Mouse (Mus musculus): ENCODE measurements around the gene Dpp4. TPM values are rescaled to one million over a fixed set of nuclear protein-coding genes. Genes with fewer than 3 reads are reported as not detected.
A peak's percentile ranks its signal among the peaks of the same experiment; 100 is the strongest.

Dpp4 gene
- polyA plus RNA-seq, 1 experiment from 2014 or later: 0.35 TPM

DNA sequence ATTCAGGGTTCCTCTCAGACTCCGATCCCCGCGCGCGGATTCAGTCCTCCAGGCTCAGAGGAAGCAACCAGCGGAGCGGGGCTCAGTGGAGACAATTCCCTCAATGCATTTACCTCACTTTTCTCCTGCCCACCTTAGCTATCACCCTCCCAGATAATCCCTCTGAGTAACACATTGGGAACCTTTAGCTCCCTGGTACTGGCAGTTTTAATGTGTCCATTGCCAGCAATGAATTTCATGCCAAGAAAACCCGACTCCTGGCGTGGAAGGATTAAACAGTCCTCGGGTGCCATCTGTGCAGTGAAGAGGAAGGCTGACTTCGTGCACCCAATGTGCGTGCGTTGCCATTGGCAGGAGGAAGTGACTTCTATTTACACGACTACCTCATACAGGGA is 70.3 kb downstream of the Dpp4 start:
- Histone ChIP-seq H3K36me3 (no peaks in the 10 kb centered on the region), H3K27me3 (ENCODE audit: insufficient read depth, poor library complexity, severe bottlenecking) (no peaks in the 10 kb centered on the region), H3K4me3 (peak overlapping the region; percentile 23), H3K27ac (no peak overlapping the region), H3K4me1 (replicated peaks) (peaks cover 6% of the 10 kb centered on the region), H3K9me3 (no peaks in the 10 kb centered on the region)
- 26% methylated on average over 14 of the region's 14 CpGs for WGBS
- peak; percentile 6 for DNase-seq (ENCODE audit: low spot score)

DNA sequence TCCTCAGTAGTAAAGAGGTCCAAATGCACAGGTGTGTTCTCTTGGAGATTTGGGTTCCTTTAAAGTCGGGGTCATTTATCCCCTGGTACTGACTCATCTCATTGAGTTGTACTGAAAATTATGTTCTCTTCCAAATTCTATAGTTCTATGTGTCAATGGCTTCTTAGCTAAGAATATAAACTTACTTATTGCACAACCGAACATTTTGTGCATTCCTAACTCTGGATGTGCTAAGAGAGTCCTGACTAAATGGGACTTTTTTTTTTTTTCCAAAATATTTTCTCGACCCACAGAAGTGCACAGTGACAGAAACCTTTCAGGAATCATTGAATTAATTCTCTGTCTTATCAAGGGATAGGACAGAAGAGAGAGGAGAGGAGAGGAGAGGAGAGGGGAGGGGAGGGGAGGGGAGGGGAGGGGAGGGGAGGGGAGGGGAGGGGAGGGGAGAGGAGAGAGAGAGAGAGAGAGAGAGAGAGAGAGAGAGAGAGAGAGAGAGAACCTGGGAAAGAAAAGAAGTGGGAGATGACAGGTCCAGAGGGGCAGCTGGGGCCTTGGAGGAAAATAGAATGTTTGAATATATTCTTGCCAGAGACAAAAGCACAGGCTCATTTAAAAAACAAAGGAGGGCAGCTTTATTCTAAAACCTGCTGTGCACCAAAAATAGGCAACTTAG is 70.8 kb downstream of the Dpp4 start:
- H3K4me3 ChIP-seq: peak overlapping the region; percentile 23

DNA sequence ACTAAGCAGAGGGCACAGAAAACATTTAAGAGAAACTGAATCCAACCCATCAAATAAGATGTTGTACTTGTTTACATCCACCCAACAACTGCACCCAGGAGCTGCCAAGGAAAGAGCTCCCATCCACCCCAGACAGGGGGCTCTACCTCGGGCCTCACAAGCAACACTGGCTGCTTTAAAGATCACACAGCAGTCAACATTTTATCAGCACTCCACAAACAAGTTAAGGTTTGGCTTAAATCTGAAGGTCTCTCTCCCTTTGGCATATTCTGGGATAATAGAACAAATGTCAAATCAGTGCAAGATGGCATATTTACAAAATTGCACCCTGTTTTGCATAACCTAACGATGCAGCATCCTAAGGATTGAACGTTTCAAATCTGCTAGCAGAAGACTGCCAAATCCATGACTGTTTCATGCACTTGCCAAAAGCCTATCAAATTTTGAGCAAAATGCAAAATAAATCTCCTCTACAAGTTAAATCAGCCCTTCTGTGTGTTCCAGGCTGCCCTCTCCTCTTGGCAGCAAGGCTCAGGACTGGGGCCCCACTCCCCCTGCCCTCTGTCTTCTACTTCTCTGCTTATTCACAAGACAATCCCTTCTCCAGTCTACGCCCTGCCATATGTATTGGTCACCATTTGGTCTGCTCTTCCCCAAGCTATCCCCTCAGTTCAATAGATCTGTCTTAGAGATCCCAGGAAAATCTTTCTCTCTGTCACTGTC is 72.6 kb downstream of the Dpp4 start:
- DNase-seq (ENCODE audit: low spot score): no peak
- no peak overlapping the region for H3K27ac ChIP-seq
- H3K36me3 ChIP-seq: no peaks in the 10 kb centered on the region
- WGBS: 84% methylated on average over 4 of the region's 4 CpGs
- no peaks in the 10 kb centered on the region for H3K27me3 ChIP-seq (ENCODE audit: insufficient read depth, poor library complexity, severe bottlenecking)
- no peak overlapping the region for H3K4me3 ChIP-seq
- H3K4me1 ChIP-seq (replicated peaks): peaks cover 6% of the 10 kb centered on the region
- no peaks in the 10 kb centered on the region for H3K9me3 ChIP-seq

More for the DNA sequence above, 70.8 kb downstream of the Dpp4 start:
- no peak overlapping the region for H3K27ac ChIP-seq
- 79% methylated on average over 3 of the region's 3 CpGs for WGBS
- H3K9me3 ChIP-seq: no peaks in the 10 kb centered on the region
- no peaks in the 10 kb centered on the region for H3K27me3 ChIP-seq (ENCODE audit: insufficient read depth, poor library complexity, severe bottlenecking)
- no peaks in the 10 kb centered on the region for H3K36me3 ChIP-seq
- no peak for DNase-seq (ENCODE audit: low spot score)
- H3K4me1 ChIP-seq (replicated peaks): peaks cover 6% of the 10 kb centered on the region

DNA sequence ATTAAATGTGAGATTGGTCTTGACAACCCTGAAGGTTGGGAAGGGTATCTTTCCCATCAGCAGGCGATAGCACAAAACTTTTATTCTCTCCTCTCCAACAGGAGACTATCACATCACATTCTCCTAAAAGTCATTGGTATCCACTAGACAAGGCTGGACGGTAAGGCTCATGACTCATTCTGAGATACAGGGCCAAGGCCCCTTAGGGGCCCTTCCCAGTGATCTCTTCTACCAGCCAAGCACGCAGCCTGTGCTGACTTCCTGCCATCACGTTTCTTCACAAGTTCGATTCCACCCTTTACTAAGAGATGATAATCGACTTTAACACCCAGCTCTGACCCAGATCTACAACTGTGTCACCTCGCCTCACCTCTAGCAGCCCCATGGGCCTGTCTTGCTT is 74.9 kb downstream of the Dpp4 start:
- Histone ChIP-seq H3K4me1 (replicated peaks) (peaks cover 6% of the 10 kb centered on the region), H3K27ac (no peak overlapping the region), H3K9me3 (no peaks in the 10 kb centered on the region), H3K36me3 (no peaks in the 10 kb centered on the region), H3K27me3 (ENCODE audit: insufficient read depth, poor library complexity, severe bottlenecking) (no peaks in the 10 kb centered on the region), H3K4me3 (no peak overlapping the region)
- 87% methylated on average over 7 of the region's 7 CpGs for WGBS
- DNase-seq (ENCODE audit: low spot score): no peak

DNA sequence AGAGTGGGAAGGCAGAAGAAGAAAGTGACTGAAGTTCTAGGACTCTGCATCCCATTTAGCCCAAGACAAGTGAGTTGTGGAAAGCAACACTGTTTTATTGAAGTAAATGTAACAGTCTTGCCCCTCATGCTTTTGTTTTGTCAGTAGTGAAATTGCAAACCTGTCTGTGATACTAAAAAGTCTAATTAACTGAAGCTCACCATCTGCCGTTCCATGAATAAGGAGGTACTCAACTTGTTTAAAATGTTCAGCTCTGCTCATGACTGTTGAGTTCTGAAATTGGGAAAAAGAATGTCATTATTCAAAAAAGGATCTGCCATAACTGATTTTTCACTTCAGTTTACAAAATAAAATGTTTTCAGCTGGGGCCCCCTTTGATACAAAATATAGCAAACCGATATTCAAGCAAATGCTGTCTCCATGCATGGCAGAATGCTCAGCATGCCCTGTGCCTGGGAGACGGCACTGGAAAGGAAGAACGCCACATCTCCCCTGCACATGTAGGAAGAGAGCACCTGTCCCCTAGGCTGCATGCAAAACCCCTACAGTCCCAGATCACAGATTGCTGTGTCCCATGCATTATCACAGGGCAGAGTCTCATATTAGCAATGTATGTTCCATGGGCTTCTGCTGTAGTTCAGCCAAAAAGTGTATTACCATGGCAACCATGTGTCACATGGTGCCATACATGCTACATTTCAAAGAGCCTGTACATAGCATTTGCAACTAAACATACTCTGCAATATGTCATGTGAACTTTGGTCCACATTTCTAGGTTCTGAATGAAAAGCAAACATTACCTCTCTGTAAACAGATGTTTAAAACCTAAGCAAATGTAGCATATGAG is 77.4 kb downstream of the Dpp4 start:
- H3K4me3 ChIP-seq: no peak overlapping the region
- H3K36me3 ChIP-seq: no peaks in the 10 kb centered on the region
- H3K9me3 ChIP-seq: no peaks in the 10 kb centered on the region
- no peaks in the 10 kb centered on the region for H3K4me1 ChIP-seq (replicated peaks)
- DNase-seq (ENCODE audit: low spot score): no peak
- 91% methylated on average over 4 of the region's 4 CpGs for WGBS
- no peaks in the 10 kb centered on the region for H3K27me3 ChIP-seq (ENCODE audit: insufficient read depth, poor library complexity, severe bottlenecking)
- H3K27ac ChIP-seq: no peak overlapping the region

DNA sequence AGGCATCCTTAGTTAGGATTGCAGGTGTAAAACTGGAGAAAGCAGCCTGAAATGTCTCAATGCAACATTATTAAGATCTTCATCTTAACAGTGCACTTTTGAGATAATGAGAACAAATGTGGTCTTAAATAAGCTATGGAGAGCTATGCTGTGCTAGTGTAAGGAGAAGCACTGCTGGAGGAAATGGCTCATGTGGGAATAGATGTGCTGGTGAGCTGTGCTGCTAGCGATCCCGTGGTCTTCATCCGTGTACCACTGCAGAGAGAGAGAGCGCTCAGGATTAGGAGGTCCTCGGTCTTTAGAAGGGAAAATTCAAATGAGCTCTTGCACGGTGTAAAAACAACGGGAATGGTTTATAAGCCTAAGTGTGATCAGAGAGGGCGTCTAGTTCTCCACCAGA is 79.6 kb downstream of the Dpp4 start:
- Histone ChIP-seq H3K9me3 (no peaks in the 10 kb centered on the region), H3K36me3 (no peaks in the 10 kb centered on the region), H3K4me1 (replicated peaks) (no peaks in the 10 kb centered on the region), H3K4me3 (no peak overlapping the region), H3K27me3 (ENCODE audit: insufficient read depth, poor library complexity, severe bottlenecking) (no peaks in the 10 kb centered on the region), H3K27ac (no peak overlapping the region)
- no peak for DNase-seq (ENCODE audit: low spot score)
- 81% methylated on average over 8 of the region's 8 CpGs for WGBS

GRCm38 (mm10) chr2:62331913-62332312 is 80.1 kb downstream of the Dpp4 start:
- Histone ChIP-seq H3K27ac (no peak overlapping the region), H3K36me3 (no peaks in the 10 kb centered on the region), H3K27me3 (ENCODE audit: insufficient read depth, poor library complexity, severe bottlenecking) (no peaks in the 10 kb centered on the region), H3K4me1 (replicated peaks) (no peaks in the 10 kb centered on the region), H3K9me3 (no peaks in the 10 kb centered on the region), H3K4me3 (no peak overlapping the region)
- no peak for DNase-seq (ENCODE audit: low spot score)
- 72% methylated on average over 4 of the region's 4 CpGs for WGBS

DNA sequence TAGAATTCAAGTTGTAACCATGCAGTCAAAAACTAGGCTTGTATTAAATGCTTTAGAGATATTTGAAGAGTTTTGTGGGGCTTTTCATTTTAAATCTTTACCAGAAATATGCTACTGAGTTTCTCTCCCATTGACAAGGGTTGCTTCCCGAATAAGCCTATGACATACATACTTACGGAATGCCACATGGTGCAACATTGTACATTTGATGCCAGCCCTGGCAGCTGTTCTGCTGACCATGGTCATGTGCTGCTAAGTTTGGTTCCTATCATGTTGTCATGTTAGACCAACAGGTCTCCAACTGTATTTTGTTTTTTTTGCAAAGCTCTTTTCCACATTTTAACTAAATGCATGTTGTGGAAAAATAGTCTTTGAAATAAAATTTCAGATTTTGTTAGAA is 86.6 kb downstream of the Dpp4 start:
- Histone ChIP-seq H3K27me3 (ENCODE audit: insufficient read depth, poor library complexity, severe bottlenecking) (no peaks in the 10 kb centered on the region), H3K9me3 (no peaks in the 10 kb centered on the region), H3K4me3 (no peak overlapping the region), H3K36me3 (no peaks in the 10 kb centered on the region), H3K27ac (no peak overlapping the region), H3K4me1 (replicated peaks) (no peaks in the 10 kb centered on the region)
- WGBS: 93% methylated on average over 2 of the region's 2 CpGs
- DNase-seq (ENCODE audit: low spot score): no peak

DNA sequence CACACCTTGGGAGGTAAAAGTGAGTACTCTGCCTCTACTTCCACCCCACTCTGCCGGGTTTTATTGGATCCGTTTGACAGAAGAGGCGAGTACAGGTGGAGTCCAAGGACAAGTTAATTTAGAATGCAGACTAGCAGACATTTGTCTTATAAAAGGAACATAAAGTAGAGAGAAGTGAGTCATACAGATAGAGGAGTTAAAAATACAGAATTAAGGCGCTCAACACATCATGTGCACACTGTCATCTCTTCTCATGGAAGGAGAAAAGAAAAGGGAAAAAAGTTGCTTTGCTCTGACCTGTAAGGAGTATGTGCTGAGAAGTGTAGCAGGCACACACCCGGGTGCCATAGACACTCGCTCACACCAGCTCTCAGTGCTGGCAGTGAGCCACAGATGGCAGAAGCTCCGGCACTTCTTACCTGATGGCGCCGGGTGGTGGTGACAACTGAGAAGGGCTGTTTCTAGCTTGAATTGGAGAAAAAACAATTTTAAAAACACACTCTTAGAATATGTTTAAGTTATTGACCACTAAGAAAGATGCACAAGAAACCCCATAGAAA is 88.9 kb downstream of the Dpp4 start:
- Histone ChIP-seq H3K27ac (no peak overlapping the region), H3K4me3 (no peak overlapping the region), H3K36me3 (no peaks in the 10 kb centered on the region), H3K9me3 (no peaks in the 10 kb centered on the region), H3K4me1 (replicated peaks) (no peaks in the 10 kb centered on the region), H3K27me3 (ENCODE audit: insufficient read depth, poor library complexity, severe bottlenecking) (no peaks in the 10 kb centered on the region)
- WGBS: 89% methylated on average over 9 of the region's 9 CpGs
- DNase-seq (ENCODE audit: low spot score): no peak

DNA sequence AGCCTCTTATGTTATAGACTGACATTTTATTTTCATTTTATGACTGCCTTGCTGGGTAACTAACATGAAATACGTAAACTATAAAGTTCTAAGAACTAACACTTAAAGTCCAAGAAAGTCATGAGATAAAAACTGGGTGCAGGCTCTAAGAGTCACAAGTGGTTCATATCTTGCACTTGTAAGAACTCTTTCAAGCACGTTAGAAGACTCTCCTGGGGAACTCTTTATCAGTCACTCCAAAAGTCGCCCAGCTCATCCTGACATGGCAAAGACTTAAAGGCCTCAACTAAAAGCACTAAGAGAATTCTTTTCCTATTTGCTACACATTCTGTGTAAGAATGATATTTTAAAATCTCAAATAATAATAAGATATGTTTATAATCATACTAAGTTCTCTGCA is 92.5 kb downstream of the Dpp4 start:
- H3K4me3 ChIP-seq: no peak overlapping the region
- no peaks in the 10 kb centered on the region for H3K27me3 ChIP-seq (ENCODE audit: insufficient read depth, poor library complexity, severe bottlenecking)
- H3K27ac ChIP-seq: no peak overlapping the region
- WGBS: 91% methylated on average over 3 of the region's 3 CpGs
- H3K9me3 ChIP-seq: no peaks in the 10 kb centered on the region
- H3K36me3 ChIP-seq: no peaks in the 10 kb centered on the region
- no peaks in the 10 kb centered on the region for H3K4me1 ChIP-seq (replicated peaks)
- DNase-seq (ENCODE audit: low spot score): no peak

DNA sequence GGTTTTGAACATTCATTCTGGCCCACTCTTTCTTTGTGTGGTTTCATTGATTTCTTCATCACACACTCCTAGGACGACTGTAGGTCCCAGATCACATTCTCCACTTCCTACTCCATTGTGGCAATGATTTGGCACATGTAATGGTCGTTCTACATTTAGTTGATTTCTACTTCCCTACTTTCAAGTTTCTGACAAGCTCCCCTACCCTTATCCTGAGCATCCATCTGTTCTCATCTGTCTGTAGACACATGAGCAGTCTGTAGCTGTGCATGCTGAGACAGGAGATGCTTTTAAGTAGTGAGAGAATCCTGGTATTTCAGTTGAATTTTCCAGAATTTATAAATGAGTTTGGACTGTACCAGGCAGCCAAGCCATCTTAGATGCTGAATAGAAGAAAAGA is 95.1 kb downstream of the Dpp4 start:
- DNase-seq (ENCODE audit: low spot score): no peak
- no peaks in the 10 kb centered on the region for H3K4me1 ChIP-seq (replicated peaks)
- 77% methylated on average over 2 of the region's 2 CpGs for WGBS
- H3K9me3 ChIP-seq: no peaks in the 10 kb centered on the region
- no peaks in the 10 kb centered on the region for H3K36me3 ChIP-seq
- no peaks in the 10 kb centered on the region for H3K27me3 ChIP-seq (ENCODE audit: insufficient read depth, poor library complexity, severe bottlenecking)
- H3K27ac ChIP-seq: no peak overlapping the region
- H3K4me3 ChIP-seq: no peak overlapping the region

DNA sequence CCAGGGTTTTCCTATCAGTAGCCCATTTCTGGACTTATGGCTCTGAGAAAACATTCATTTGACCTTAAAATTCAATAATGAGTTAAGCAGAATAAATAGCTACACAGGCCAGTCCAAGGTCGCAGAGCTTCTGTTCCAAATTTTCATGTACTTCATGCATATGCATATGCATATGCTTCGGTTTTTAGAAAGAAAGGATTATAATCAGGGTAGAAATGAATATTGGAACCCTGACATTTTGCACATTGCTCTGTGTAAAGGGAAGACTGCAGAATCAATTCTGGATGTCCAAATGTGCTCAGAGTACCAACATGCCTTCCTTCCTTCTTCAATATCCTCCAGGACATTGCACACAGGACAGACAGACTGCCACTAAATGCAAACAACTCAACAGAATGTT is 104.6 kb downstream of the Dpp4 start:
- Histone ChIP-seq H3K4me3 (no peak overlapping the region), H3K27me3 (ENCODE audit: insufficient read depth, poor library complexity, severe bottlenecking) (no peaks in the 10 kb centered on the region), H3K4me1 (replicated peaks) (no peaks in the 10 kb centered on the region), H3K27ac (no peak overlapping the region), H3K9me3 (no peaks in the 10 kb centered on the region), H3K36me3 (no peaks in the 10 kb centered on the region)
- 89% methylated on average over 2 of the region's 2 CpGs for WGBS
- no peak for DNase-seq (ENCODE audit: low spot score)

DNA sequence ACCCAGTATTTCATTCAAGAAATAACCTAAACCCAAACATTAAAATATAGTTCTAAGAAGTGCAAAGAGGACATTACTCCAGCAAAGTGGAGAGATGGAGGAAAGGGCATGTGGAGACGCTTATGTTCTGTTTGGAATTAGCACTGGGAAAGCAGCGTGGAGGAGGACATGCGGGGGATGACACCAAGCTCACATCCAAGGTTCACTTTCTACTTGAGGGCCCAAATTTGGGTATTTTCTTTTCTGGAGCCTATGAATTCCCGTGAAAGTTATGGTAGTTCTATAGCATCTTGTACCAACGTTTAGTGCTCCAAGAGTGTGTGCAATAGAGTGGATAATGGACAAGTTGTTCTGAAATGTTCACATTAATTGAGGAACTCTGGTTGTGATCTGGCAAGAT is 105.1 kb downstream of the Dpp4 start:
- WGBS: 91% methylated on average over 5 of the region's 5 CpGs
- Histone ChIP-seq H3K4me1 (replicated peaks) (no peaks in the 10 kb centered on the region), H3K27ac (no peak overlapping the region), H3K4me3 (no peak overlapping the region), H3K27me3 (ENCODE audit: insufficient read depth, poor library complexity, severe bottlenecking) (no peaks in the 10 kb centered on the region), H3K36me3 (no peaks in the 10 kb centered on the region), H3K9me3 (no peaks in the 10 kb centered on the region)
- no peak for DNase-seq (ENCODE audit: low spot score)
